Mouse (Mus musculus): Measurements from ENCODE around the gene Sh2b1. TPM values are rescaled to one million over a fixed set of nuclear protein-coding genes. Genes with fewer than 3 reads are reported as not detected.

The Sh2b1 gene
- polyA plus RNA-seq, 2 experiments = 8.3 to 12.4 TPM

GRCm38 (mm10) chr7:126435801-126436200 is 39.4 kb downstream of the Sh2b1 start:
- H3K27me3 ChIP-seq (ENCODE audit: control insufficient read depth, insufficient read depth, low read length) = no peaks in the 10 kb centered on the region
- H3K9ac ChIP-seq (replicated peaks) = no peak overlapping the region
- TF ChIP-seq CTCF (IDR thresholded peaks at IDR 0.05; ENCODE audit: low read depth) (no peak), EP300 (IDR thresholded peaks at IDR 0.05; ENCODE audit: low read depth) (no peak)
- H3K9me3 ChIP-seq (ENCODE audit: control insufficient read depth, low read length) = no peaks in the 10 kb centered on the region
- 75% methylated on average over 3 of the region's 3 CpGs for WGBS (ENCODE audit: insufficient replicate concordance)
- H3K4me3 ChIP-seq (ENCODE audit: insufficient read depth in 1 of 2, low read depth in 2 of 2, low read length in 2 of 2) = no peak overlapping the region
- H3K4me2 ChIP-seq (ENCODE audit: low read depth) = no peak overlapping the region
- H3K27ac ChIP-seq = no peak overlapping the region
- no peaks in the 10 kb centered on the region for H3K36me3 ChIP-seq (replicated peaks; ENCODE audit: control insufficient read depth, insufficient read depth, low read depth)
- no peaks in the 10 kb centered on the region for H3K4me1 ChIP-seq (replicated peaks; ENCODE audit: control insufficient read depth in 2 of 2, insufficient read depth in 2 of 2, low read length in 1 of 2)
- DNase-seq (ENCODE audit: low read depth in 3 of 3, low spot score in 3 of 3) (no peak), ATAC-seq (ENCODE audit: insufficient read depth) (no peak)

GRCm38 (mm10) chr7:126434726-126435125 is 40.5 kb downstream of the Sh2b1 start:
- Histone ChIP-seq H3K9ac (replicated peaks) (no peak overlapping the region), H3K4me3 (ENCODE audit: insufficient read depth in 1 of 2, low read depth in 2 of 2, low read length in 2 of 2) (no peak overlapping the region), H3K36me3 (replicated peaks; ENCODE audit: control insufficient read depth, insufficient read depth, low read depth) (no peaks in the 10 kb centered on the region), H3K4me1 (replicated peaks; ENCODE audit: control insufficient read depth in 2 of 2, insufficient read depth in 2 of 2, low read length in 1 of 2) (peaks cover 0 to under 1% of the 10 kb centered on the region in 2 experiments; a peak in 2 of 4 replicates), H3K4me2 (ENCODE audit: low read depth) (no peak overlapping the region), H3K27ac (no peak overlapping the region), H3K9me3 (ENCODE audit: control insufficient read depth, low read length) (no peaks in the 10 kb centered on the region), H3K27me3 (ENCODE audit: control insufficient read depth, insufficient read depth, low read length) (no peaks in the 10 kb centered on the region)
- no peak for TF ChIP-seq CTCF (IDR thresholded peaks at IDR 0.05; ENCODE audit: low read depth)
- no peak for TF ChIP-seq EP300 (IDR thresholded peaks at IDR 0.05; ENCODE audit: low read depth)
- DNase-seq (ENCODE audit: low read depth in 3 of 3, low spot score in 3 of 3) (no peak), ATAC-seq (ENCODE audit: insufficient read depth) (no peak)
- WGBS (ENCODE audit: insufficient replicate concordance) = 78% methylated on average over 7 of the region's 7 CpGs

GRCm38 (mm10) chr7:126430167-126430566 is 45.1 kb downstream of the Sh2b1 start:
- Histone ChIP-seq H3K9me3 (ENCODE audit: control insufficient read depth, low read length) (no peaks in the 10 kb centered on the region), H3K27ac (no peak overlapping the region), H3K9ac (replicated peaks) (no peak overlapping the region), H3K36me3 (replicated peaks; ENCODE audit: control insufficient read depth, insufficient read depth, low read depth) (no peaks in the 10 kb centered on the region), H3K4me1 (replicated peaks; ENCODE audit: control insufficient read depth in 2 of 2, insufficient read depth in 2 of 2, low read length in 1 of 2) (peaks cover 7 to 13% of the 10 kb centered on the region in 2 experiments), H3K4me3 (ENCODE audit: insufficient read depth in 1 of 2, low read depth in 2 of 2, low read length in 2 of 2) (no peak overlapping the region), H3K27me3 (ENCODE audit: control insufficient read depth, insufficient read depth, low read length) (no peaks in the 10 kb centered on the region), H3K4me2 (ENCODE audit: low read depth) (no peak overlapping the region)
- ATAC-seq (ENCODE audit: insufficient read depth) (no peak), DNase-seq (ENCODE audit: low read depth in 3 of 3, low spot score in 3 of 3) (no peak)
- TF ChIP-seq EP300 (IDR thresholded peaks at IDR 0.05; ENCODE audit: low read depth) = no peak
- TF ChIP-seq CTCF (IDR thresholded peaks at IDR 0.05; ENCODE audit: low read depth) = no peak

- DNase-seq (ENCODE audit: low read depth in 3 of 3, low spot score in 3 of 3) (no peak), ATAC-seq (ENCODE audit: insufficient read depth) (no peak)
- H3K36me3 ChIP-seq (replicated peaks; ENCODE audit: control insufficient read depth, insufficient read depth, low read depth) = no peaks in the 10 kb centered on the region
- H3K4me1 ChIP-seq (replicated peaks; ENCODE audit: control insufficient read depth in 2 of 2, insufficient read depth in 2 of 2, low read length in 1 of 2) = peaks cover 7 to 13% of the 10 kb centered on the region in 2 experiments
- TF ChIP-seq EP300 (IDR thresholded peaks at IDR 0.05; ENCODE audit: low read depth) = no peak
- no peak for TF ChIP-seq CTCF (IDR thresholded peaks at IDR 0.05; ENCODE audit: low read depth)
- H3K27ac ChIP-seq = no peak overlapping the region
- H3K4me2 ChIP-seq (ENCODE audit: low read depth) = peak overlapping the region; percentile 96
- WGBS (ENCODE audit: insufficient replicate concordance) = 34% methylated on average over 15 of the region's 15 CpGs
- H3K9ac ChIP-seq (replicated peaks) = no peak overlapping the region
- no peaks in the 10 kb centered on the region for H3K27me3 ChIP-seq (ENCODE audit: control insufficient read depth, insufficient read depth, low read length)
- H3K4me3 ChIP-seq (ENCODE audit: insufficient read depth in 1 of 2, low read depth in 2 of 2, low read length in 2 of 2) = peak overlapping the region; percentile 70 to 71
- no peaks in the 10 kb centered on the region for H3K9me3 ChIP-seq (ENCODE audit: control insufficient read depth, low read length)
Observed at GRCm38 (mm10) chr7:126429503-126429898, 45.7 kb downstream of the Sh2b1 start.

- peak within 1 kb of the TSS; percentile 47 for H3K27ac ChIP-seq
- no peaks in the 10 kb centered on the region for H3K27me3 ChIP-seq (ENCODE audit: control insufficient read depth, insufficient read depth, low read length)
- ATAC-seq (ENCODE audit: insufficient read depth) = peak; percentile 85
- H3K4me1 ChIP-seq (replicated peaks; ENCODE audit: control insufficient read depth in 2 of 2, insufficient read depth in 2 of 2, low read length in 1 of 2) = peaks cover 7 to 13% of the 10 kb centered on the region in 2 experiments
- under 1% methylated on average over 82 of the region's 82 CpGs for WGBS (ENCODE audit: insufficient replicate concordance)
- peak; percentile 60 to 62 (median 61) for DNase-seq (ENCODE audit: low read depth in 3 of 3, low spot score in 3 of 3)
- H3K4me2 ChIP-seq (ENCODE audit: low read depth) = peak within 1 kb of the TSS; percentile 96
- TF ChIP-seq CTCF (IDR thresholded peaks at IDR 0.05; ENCODE audit: low read depth) (no peak), EP300 (IDR thresholded peaks at IDR 0.05; ENCODE audit: low read depth) (no peak)
- no peaks in the 10 kb centered on the region for H3K36me3 ChIP-seq (replicated peaks; ENCODE audit: control insufficient read depth, insufficient read depth, low read depth)
- H3K9me3 ChIP-seq (ENCODE audit: control insufficient read depth, low read length) = no peaks in the 10 kb centered on the region
- H3K4me3 ChIP-seq (ENCODE audit: insufficient read depth in 1 of 2, low read depth in 2 of 2, low read length in 2 of 2) = peak within 1 kb of the TSS; percentile 70 to 71
- H3K9ac ChIP-seq (replicated peaks) = peak within 1 kb of the TSS; percentile 72
Observed at GRCm38 (mm10) chr7:126428631-126429502, 46.4 kb downstream of the Sh2b1 start, which contains the start of gene Rabep2. Gene Rabep2, plus strand, starts transcription at chr7:126428759.

All from liver, embryonic 14.5 days (tissue).